Mouse (Mus musculus): ENCODE results near the gene Eea1. TPM values are rescaled to one million over a fixed set of nuclear protein-coding genes. Genes with fewer than 3 reads are reported as not detected.

Eea1 gene
- polyA plus RNA-seq, 1 experiment from 2014 or later: 14.4 TPM

DNA sequence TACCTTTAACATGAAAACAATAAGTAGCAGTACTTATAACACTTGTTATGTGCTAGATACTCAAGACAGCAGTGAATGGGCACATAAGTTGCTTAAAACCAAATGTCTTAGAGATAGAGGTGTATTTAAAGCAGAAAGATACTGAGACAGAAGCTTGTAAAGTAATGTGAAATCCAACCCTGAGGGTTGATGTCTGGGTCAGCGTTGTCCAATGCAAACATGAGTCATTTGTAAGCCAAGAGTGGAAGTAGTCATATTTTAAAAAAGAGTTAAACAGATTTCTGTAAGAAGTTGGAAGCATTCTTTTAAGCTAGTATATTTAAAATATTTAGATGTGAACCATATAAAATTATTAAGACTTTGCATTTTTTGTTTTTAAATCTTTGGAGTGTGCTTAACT lies 4.6 kb downstream of the Eea1 start:
- H3K4me3 ChIP-seq (ENCODE audit: low read length): no peak overlapping the region
- ATAC-seq (ENCODE audit: low FRiP score, low TSS enrichment): no peak
- H3K9ac ChIP-seq (replicated peaks; ENCODE audit: low read length): no peak overlapping the region
- no peak overlapping the region for H3K27ac ChIP-seq (ENCODE audit: low read length)
- WGBS: 45% methylated on average over 1 of the region's 1 CpGs
- no peaks in the 10 kb centered on the region for H3K36me3 ChIP-seq (ENCODE audit: insufficient read depth, low read length)
- H3K4me2 ChIP-seq (replicated peaks; ENCODE audit: low read depth, low read length): no peak overlapping the region
- H3K27me3 ChIP-seq (ENCODE audit: insufficient read depth, low read length): no peaks in the 10 kb centered on the region
- no peaks in the 10 kb centered on the region for H3K9me3 ChIP-seq (ENCODE audit: low read length)
- peaks cover 10% of the 10 kb centered on the region for H3K4me1 ChIP-seq (ENCODE audit: insufficient read depth, low read length)

DNA sequence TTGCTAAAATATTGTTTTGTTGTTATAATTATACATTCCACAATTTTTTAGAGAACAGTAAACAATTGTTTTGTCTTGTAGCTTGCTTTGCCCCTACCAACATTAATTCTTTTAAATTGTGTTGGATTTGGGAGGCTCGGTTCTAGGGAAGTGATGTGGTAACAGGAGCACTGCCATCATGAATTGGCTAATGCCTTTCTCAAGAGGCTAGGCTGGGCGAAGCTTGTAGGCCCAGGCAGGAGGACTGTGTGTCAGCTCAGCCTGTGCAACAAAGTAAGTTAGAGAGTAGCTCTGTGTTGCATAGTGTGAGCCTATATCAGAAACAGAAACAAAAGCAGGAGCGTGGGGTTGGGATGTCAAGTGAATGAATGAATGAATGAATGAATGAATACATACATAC lies 9.0 kb downstream of the Eea1 start:
- no peaks in the 10 kb centered on the region for H3K27me3 ChIP-seq (ENCODE audit: insufficient read depth, low read length)
- ATAC-seq (ENCODE audit: low FRiP score, low TSS enrichment): no peak
- H3K27ac ChIP-seq (ENCODE audit: low read length): no peak overlapping the region
- H3K4me3 ChIP-seq (ENCODE audit: low read length): no peak overlapping the region
- H3K9me3 ChIP-seq (ENCODE audit: low read length): no peaks in the 10 kb centered on the region
- WGBS: 97% methylated on average over 3 of the region's 3 CpGs
- no peak overlapping the region for H3K4me2 ChIP-seq (replicated peaks; ENCODE audit: low read depth, low read length)
- no peak overlapping the region for H3K9ac ChIP-seq (replicated peaks; ENCODE audit: low read length)
- H3K36me3 ChIP-seq (ENCODE audit: insufficient read depth, low read length): no peaks in the 10 kb centered on the region
- no peaks in the 10 kb centered on the region for H3K4me1 ChIP-seq (ENCODE audit: insufficient read depth, low read length)

DNA sequence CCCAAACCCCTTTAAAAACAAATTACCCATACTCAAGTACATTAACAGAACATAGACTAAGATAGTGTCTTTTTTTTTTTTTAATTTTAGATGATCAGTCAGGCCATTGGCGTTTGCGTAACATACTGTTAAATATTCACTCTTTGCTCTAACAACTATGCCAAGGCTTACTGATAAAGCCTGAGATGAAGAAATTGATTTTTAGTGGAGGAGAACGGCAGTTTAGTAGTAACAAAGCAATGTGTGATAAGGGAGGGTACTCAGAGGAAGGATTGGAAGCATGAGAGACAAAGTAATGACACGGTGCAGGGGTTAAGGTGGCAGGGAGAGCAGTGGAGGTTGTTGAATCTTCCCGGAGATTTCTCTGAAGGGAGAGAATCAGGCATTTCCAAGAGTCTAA lies 9.7 kb downstream of the Eea1 start:
- Histone ChIP-seq H3K36me3 (ENCODE audit: insufficient read depth, low read length) (no peaks in the 10 kb centered on the region), H3K9me3 (ENCODE audit: low read length) (no peaks in the 10 kb centered on the region), H3K27me3 (ENCODE audit: insufficient read depth, low read length) (no peaks in the 10 kb centered on the region), H3K27ac (ENCODE audit: low read length) (no peak overlapping the region), H3K4me2 (replicated peaks; ENCODE audit: low read depth, low read length) (no peak overlapping the region), H3K4me3 (ENCODE audit: low read length) (no peak overlapping the region), H3K9ac (replicated peaks; ENCODE audit: low read length) (no peak overlapping the region), H3K4me1 (ENCODE audit: insufficient read depth, low read length) (no peaks in the 10 kb centered on the region)
- no peak for ATAC-seq (ENCODE audit: low FRiP score, low TSS enrichment)
- WGBS: 91% methylated on average over 5 of the region's 5 CpGs

DNA sequence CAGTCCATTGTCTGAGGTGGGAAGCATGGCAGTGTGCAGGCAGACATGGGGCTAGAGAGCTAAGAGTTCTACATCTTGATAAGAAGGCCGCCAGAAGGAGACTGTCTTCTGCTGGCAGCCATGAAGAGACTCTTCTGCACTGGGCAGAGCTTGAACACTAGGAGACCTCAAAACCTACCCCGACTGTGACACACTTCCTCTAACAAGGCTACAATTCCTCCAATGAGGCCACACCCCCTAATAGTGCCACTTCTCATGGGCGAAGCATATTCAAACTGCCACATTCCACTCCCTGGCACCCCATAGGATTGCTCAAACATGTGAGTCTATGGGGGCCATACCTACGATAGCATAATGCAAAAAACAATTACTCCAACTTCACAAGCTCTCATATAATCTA lies 10.3 kb downstream of the Eea1 start:
- H3K27me3 ChIP-seq (ENCODE audit: insufficient read depth, low read length): no peaks in the 10 kb centered on the region
- no peak for ATAC-seq (ENCODE audit: low FRiP score, low TSS enrichment)
- WGBS: 93% methylated on average over 4 of the region's 4 CpGs

DNA sequence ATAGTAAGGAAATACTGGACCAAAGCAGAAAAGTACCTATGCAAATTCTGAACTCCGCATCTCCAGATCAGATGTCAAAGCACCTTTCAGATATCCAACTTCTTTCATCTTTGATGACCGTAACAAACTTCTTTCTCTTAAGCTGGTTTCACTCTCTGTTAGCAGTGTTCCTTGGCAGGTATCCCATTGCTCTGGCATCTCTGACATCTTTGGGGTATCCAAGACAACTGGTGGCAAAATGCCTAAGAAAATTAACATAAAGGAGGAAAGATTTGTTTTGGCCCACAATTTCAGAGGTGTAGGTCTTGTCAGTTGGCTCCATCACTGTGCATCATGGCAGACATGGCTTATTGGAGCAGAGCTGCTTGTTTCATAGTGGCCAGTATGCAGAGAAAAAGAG lies 10.9 kb downstream of the Eea1 start:
- H3K27ac ChIP-seq (ENCODE audit: low read length): no peak overlapping the region
- ATAC-seq (ENCODE audit: low FRiP score, low TSS enrichment): no peak

More for the DNA sequence above, 10.3 kb downstream of the Eea1 start:
- H3K4me3 ChIP-seq (ENCODE audit: low read length): no peak overlapping the region
- no peaks in the 10 kb centered on the region for H3K9me3 ChIP-seq (ENCODE audit: low read length)
- H3K27ac ChIP-seq (ENCODE audit: low read length): no peak overlapping the region
- H3K4me1 ChIP-seq (ENCODE audit: insufficient read depth, low read length): no peaks in the 10 kb centered on the region
- no peak overlapping the region for H3K9ac ChIP-seq (replicated peaks; ENCODE audit: low read length)
- no peak overlapping the region for H3K4me2 ChIP-seq (replicated peaks; ENCODE audit: low read depth, low read length)
- no peaks in the 10 kb centered on the region for H3K36me3 ChIP-seq (ENCODE audit: insufficient read depth, low read length)

DNA sequence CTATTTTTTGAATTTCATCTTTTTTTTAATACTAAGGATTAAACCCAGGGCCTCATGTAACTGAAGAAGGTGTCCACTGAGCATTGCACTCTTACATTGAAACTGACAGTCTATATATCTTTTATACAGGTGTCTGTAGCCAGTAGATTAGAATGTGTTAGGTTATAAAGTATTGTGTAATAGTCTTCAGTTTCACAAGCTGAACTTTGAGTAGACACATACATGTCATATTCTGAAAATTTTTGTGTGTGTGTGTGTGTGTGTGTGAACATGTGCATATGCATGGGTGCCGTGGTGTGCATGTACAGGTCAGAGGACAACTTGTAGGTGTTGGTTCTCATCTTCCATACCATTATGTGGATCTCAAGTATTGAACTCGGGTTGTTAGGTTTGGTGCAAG lies 16.2 kb downstream of the Eea1 start:
- Histone ChIP-seq H3K27ac (ENCODE audit: low read length) (no peak overlapping the region), H3K4me3 (ENCODE audit: low read length) (no peak overlapping the region), H3K27me3 (ENCODE audit: insufficient read depth, low read length) (no peaks in the 10 kb centered on the region), H3K9ac (replicated peaks; ENCODE audit: low read length) (no peak overlapping the region), H3K4me1 (ENCODE audit: insufficient read depth, low read length) (peaks cover 3% of the 10 kb centered on the region; the same call in 1 of the 2 replicates), H3K4me2 (replicated peaks; ENCODE audit: low read depth, low read length) (no peak overlapping the region), H3K9me3 (ENCODE audit: low read length) (no peaks in the 10 kb centered on the region), H3K36me3 (ENCODE audit: insufficient read depth, low read length) (no peaks in the 10 kb centered on the region)
- no peak for ATAC-seq (ENCODE audit: low FRiP score, low TSS enrichment)
- WGBS: 91% methylated on average over 2 of the region's 2 CpGs

More for the DNA sequence above, 10.9 kb downstream of the Eea1 start:
- Histone ChIP-seq H3K4me1 (ENCODE audit: insufficient read depth, low read length) (no peaks in the 10 kb centered on the region), H3K36me3 (ENCODE audit: insufficient read depth, low read length) (no peaks in the 10 kb centered on the region), H3K4me3 (ENCODE audit: low read length) (no peak overlapping the region), H3K9ac (replicated peaks; ENCODE audit: low read length) (no peak overlapping the region), H3K27me3 (ENCODE audit: insufficient read depth, low read length) (no peaks in the 10 kb centered on the region), H3K9me3 (ENCODE audit: low read length) (no peaks in the 10 kb centered on the region), H3K4me2 (replicated peaks; ENCODE audit: low read depth, low read length) (no peak overlapping the region)
- WGBS: 88% methylated on average over 2 of the region's 2 CpGs

DNA sequence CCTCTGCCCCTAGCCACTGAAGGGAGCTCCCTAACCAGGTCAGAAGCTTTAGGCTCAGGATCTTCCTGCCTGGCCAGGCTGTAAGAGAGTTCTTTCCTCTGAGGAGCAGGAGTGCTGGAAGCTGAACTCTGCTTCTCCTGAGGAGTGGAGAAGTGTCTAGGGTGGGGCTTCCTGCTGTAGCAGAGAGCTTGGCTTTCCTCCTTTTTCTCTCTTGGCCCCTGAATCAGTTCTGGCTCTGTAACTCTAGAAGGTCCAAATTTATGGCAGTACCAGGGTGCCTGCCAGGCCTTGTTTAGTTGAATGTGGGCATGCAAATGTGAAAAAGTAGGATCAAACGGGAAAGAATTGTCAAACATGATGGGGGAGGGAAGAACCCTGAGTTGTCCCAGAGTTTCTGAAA lies 17.1 kb downstream of the Eea1 start:
- H3K4me3 ChIP-seq (ENCODE audit: low read length): no peak overlapping the region
- no peaks in the 10 kb centered on the region for H3K9me3 ChIP-seq (ENCODE audit: low read length)
- 42% methylated on average over 1 of the region's 1 CpGs for WGBS
- peaks cover 3% of the 10 kb centered on the region; the same call in 1 of the 2 replicates for H3K4me1 ChIP-seq (ENCODE audit: insufficient read depth, low read length)
- H3K27ac ChIP-seq (ENCODE audit: low read length): no peak overlapping the region
- H3K9ac ChIP-seq (replicated peaks; ENCODE audit: low read length): no peak overlapping the region
- no peaks in the 10 kb centered on the region for H3K27me3 ChIP-seq (ENCODE audit: insufficient read depth, low read length)
- H3K36me3 ChIP-seq (ENCODE audit: insufficient read depth, low read length): no peaks in the 10 kb centered on the region
- no peak overlapping the region for H3K4me2 ChIP-seq (replicated peaks; ENCODE audit: low read depth, low read length)
- no peak for ATAC-seq (ENCODE audit: low FRiP score, low TSS enrichment)

DNA sequence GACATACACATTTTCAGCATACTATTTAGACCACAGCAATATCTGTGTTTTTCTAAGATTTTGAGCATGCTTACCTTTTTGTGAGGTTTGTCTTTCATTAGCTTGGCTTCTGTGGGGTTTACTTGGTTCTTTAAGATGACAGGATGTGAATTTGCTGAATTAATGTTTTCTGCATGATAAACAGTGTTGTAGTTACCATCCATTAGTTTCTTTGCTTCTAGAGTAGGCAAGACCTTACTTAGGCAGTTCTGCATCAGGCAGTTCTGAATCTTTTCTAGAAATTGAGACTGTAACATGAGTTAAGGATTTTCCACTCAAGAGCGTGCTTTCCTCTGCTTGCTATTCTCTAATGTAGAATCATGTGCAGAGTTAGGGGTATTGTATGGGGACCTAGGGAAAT lies 24.2 kb downstream of the Eea1 start:
- ATAC-seq (ENCODE audit: low FRiP score, low TSS enrichment): no peak
- WGBS: 88% methylated on average over 1 of the region's 1 CpGs
- H3K4me1 ChIP-seq (ENCODE audit: insufficient read depth, low read length): no peaks in the 10 kb centered on the region
- no peak overlapping the region for H3K9ac ChIP-seq (replicated peaks; ENCODE audit: low read length)
- no peaks in the 10 kb centered on the region for H3K27me3 ChIP-seq (ENCODE audit: insufficient read depth, low read length)
- H3K27ac ChIP-seq (ENCODE audit: low read length): no peak overlapping the region
- H3K4me3 ChIP-seq (ENCODE audit: low read length): no peak overlapping the region
- H3K4me2 ChIP-seq (replicated peaks; ENCODE audit: low read depth, low read length): no peak overlapping the region
- H3K36me3 ChIP-seq (ENCODE audit: insufficient read depth, low read length): no peaks in the 10 kb centered on the region
- H3K9me3 ChIP-seq (ENCODE audit: low read length): no peaks in the 10 kb centered on the region

DNA sequence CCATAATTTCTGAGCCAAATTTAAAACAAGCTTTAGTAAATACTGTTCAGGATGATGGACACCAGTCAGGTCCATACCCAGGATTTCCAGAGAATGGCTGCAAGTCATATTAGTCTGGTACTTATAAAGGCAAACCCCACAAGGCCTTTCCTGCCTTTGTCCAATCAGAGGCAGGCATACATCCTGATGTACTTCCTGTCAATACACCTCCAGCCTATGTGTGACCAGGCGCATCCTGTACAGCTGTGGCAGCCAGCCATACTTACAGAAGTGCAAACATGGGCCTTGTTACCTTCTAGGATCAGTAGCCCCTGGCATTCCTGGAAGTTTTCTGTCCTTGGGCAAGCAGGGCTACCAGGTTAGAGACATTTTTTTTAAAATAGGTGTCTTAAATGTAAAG lies 29.2 kb downstream of the Eea1 start:
- no peak overlapping the region for H3K9ac ChIP-seq (replicated peaks; ENCODE audit: low read length)
- ATAC-seq (ENCODE audit: low FRiP score, low TSS enrichment): no peak
- no peaks in the 10 kb centered on the region for H3K27me3 ChIP-seq (ENCODE audit: insufficient read depth, low read length)
- no peak overlapping the region for H3K27ac ChIP-seq (ENCODE audit: low read length)
- H3K36me3 ChIP-seq (ENCODE audit: insufficient read depth, low read length): no peaks in the 10 kb centered on the region
- H3K4me1 ChIP-seq (ENCODE audit: insufficient read depth, low read length): no peaks in the 10 kb centered on the region
- no peak overlapping the region for H3K4me2 ChIP-seq (replicated peaks; ENCODE audit: low read depth, low read length)
- WGBS: 86% methylated on average over 1 of the region's 1 CpGs
- no peak overlapping the region for H3K4me3 ChIP-seq (ENCODE audit: low read length)
- no peaks in the 10 kb centered on the region for H3K9me3 ChIP-seq (ENCODE audit: low read length)

DNA sequence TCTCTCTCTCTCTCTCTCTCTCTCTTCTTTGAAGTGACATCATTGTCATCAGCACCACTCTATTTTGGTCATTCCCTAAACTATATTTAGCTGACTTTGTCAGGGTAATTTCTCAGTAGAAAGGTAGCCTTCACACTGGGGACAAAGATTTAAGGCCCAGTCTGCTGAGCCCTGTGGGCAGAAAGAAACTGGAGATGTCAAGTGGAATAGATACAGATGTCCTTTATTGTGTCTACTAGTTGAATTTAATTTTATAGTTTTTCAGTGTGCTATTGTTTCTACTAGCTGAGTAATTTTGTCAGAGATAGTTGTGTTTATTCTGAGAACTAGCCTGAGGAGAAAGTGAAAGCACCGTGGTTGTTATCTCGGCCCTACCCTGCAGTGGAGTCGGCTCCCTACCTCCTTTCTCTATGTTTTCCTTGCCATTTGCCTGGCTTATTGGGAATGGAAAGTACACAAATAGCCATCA lies 30.3 kb downstream of the Eea1 start:
- Histone ChIP-seq H3K4me3 (ENCODE audit: low read length) (no peak overlapping the region), H3K9ac (replicated peaks; ENCODE audit: low read length) (no peak overlapping the region), H3K27me3 (ENCODE audit: insufficient read depth, low read length) (no peaks in the 10 kb centered on the region), H3K36me3 (ENCODE audit: insufficient read depth, low read length) (peaks cover 8% of the 10 kb centered on the region), H3K9me3 (ENCODE audit: low read length) (no peaks in the 10 kb centered on the region), H3K4me1 (ENCODE audit: insufficient read depth, low read length) (no peaks in the 10 kb centered on the region), H3K27ac (ENCODE audit: low read length) (no peak overlapping the region), H3K4me2 (replicated peaks; ENCODE audit: low read depth, low read length) (no peak overlapping the region)
- ATAC-seq (ENCODE audit: low FRiP score, low TSS enrichment): no peak
- 80% methylated on average over 3 of the region's 3 CpGs for WGBS

DNA sequence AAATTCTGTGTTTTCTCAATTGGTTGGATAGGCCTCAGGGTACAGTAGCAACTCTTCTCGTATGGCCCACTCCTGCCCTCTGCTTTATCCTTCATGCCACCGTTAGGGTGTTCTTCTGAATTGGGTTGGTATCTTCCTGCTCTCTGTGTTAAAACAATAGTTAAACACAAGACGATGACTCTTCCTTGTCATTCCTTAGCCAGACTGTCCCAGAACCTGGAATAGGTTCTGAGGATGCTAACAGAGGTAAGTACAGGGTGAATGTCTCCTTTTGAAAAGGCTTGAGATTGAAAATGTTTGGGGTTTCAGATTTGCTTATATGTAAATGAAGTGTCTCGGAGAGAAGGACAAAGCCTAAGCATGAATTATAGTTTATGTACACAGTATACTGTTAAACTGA lies 30.9 kb downstream of the Eea1 start:
- Histone ChIP-seq H3K27ac (ENCODE audit: low read length) (no peak overlapping the region), H3K4me3 (ENCODE audit: low read length) (no peak overlapping the region), H3K36me3 (ENCODE audit: insufficient read depth, low read length) (peaks cover 13% of the 10 kb centered on the region), H3K27me3 (ENCODE audit: insufficient read depth, low read length) (no peaks in the 10 kb centered on the region), H3K9ac (replicated peaks; ENCODE audit: low read length) (no peak overlapping the region), H3K4me1 (ENCODE audit: insufficient read depth, low read length) (no peaks in the 10 kb centered on the region), H3K4me2 (replicated peaks; ENCODE audit: low read depth, low read length) (no peak overlapping the region), H3K9me3 (ENCODE audit: low read length) (no peaks in the 10 kb centered on the region)
- WGBS: 91% methylated on average over 4 of the region's 4 CpGs
- no peak for ATAC-seq (ENCODE audit: low FRiP score, low TSS enrichment)

Measured in kidney, embryonic 16.5 days (tissue).